Mouse (Mus musculus) neutrophil, adult 83 days (primary cell): ENCODE results near the gene Gm17783. TPM values are rescaled to one million over a fixed set of nuclear protein-coding genes. Genes with fewer than 3 reads are reported as not detected.

Experiments used
- total RNA-seq, 2 experiments: library from RNA; stranded (reverse); gene quantifications; one replicate each; pipeline ENCODE4 v1.2.4; 2023

The Gm17783 gene
- total RNA-seq: not detected

GRCm38 (mm10) chr16:45531950-45532349 lies at the start of gene Gm17783:
Gene Gm17783 (minus strand): TSS chr16:45532050.

GRCm38 (mm10) chr16:45535009-45535408 lies 3.2 kb upstream of the Gm17783 start, which contains the start of gene Slc9c1:
Gene Slc9c1 (plus strand): TSS chr16:45535309.

GRCm38 (mm10) chr16:45492927-45493326 lies 38.9 kb downstream of the Gm17783 start, which contains the start of gene Gm609:
Gene Gm609 (minus strand): TSS chr16:45492969.

Other genes starting within 250 kb of the Gm17783 start
- gene Cd200, start 123.0 kb downstream of the Gm17783 start, total RNA-seq: under 1 TPM; 0.15 to 0.57 TPM
- not detected for gene Gm609, start 39.1 kb downstream of the Gm17783 start, total RNA-seq
- not detected for gene Slc9c1, start 3.3 kb upstream of the Gm17783 start, total RNA-seq
- gene Gcsam, start 78.3 kb upstream of the Gm17783 start, total RNA-seq: under 1 TPM; 0.11 to 0.42 TPM
- not detected for gene BC016579, start 122.0 kb upstream of the Gm17783 start, total RNA-seq
- gene Tmprss7, start 161.6 kb upstream of the Gm17783 start, total RNA-seq: not detected
- gene Tagln3, start 192.6 kb upstream of the Gm17783 start, total RNA-seq: under 1 TPM in 1 of 2 experiments, not detected in 1; 0.77 TPM
- gene Abhd10, start 210.9 kb upstream of the Gm17783 start, total RNA-seq: 10 to 100 TPM; 16.9 to 19.0 TPM